Mouse (Mus musculus): ENCODE measurements around the gene Lrrc19. TPM values are rescaled to one million over a fixed set of nuclear protein-coding genes. Genes with fewer than 3 reads are reported as not detected.

Gene Lrrc19
- polyA plus RNA-seq, 1 experiment from 2014 or later, result 0.67 TPM

GRCm38 (mm10) chr4:94620077-94620476, 29.9 kb downstream of the Lrrc19 start:
- ATAC-seq (ENCODE audit: borderline replicate concordance, extremely low read depth, low FRiP score, low TSS enrichment), result no peak
- H3K4me2 ChIP-seq, result no peak overlapping the region
- H3K4me3 ChIP-seq, result no peak overlapping the region
- H3K9me3 ChIP-seq, result no peaks in the 10 kb centered on the region
- WGBS, result 89% methylated on average over 2 of the region's 2 CpGs
- no peak overlapping the region for H3K27ac ChIP-seq
- no peak overlapping the region for H3K9ac ChIP-seq
- 0 out of 2 replicates have a peak, but pooled peaks cover 5% of the 10 kb centered on the region for H3K36me3 ChIP-seq
- peaks cover 5% of the 10 kb centered on the region for H3K4me1 ChIP-seq
- H3K27me3 ChIP-seq, result no peaks in the 10 kb centered on the region

GRCm38 (mm10) chr4:94614627-94615006, 35.3 kb downstream of the Lrrc19 start:
- no peaks in the 10 kb centered on the region for H3K9me3 ChIP-seq
- H3K27me3 ChIP-seq, result no peaks in the 10 kb centered on the region
- H3K27ac ChIP-seq, result peak overlapping the region; percentile 21
- H3K4me3 ChIP-seq, result peak overlapping the region; percentile 78
- H3K4me2 ChIP-seq, result peak overlapping the region; percentile 62
- peaks cover 13% of the 10 kb centered on the region for H3K4me1 ChIP-seq
- WGBS, result 2% methylated on average over 18 of the region's 18 CpGs
- H3K36me3 ChIP-seq, result no peaks in the 10 kb centered on the region
- peak; percentile 69 for ATAC-seq (ENCODE audit: borderline replicate concordance, extremely low read depth, low FRiP score, low TSS enrichment)
- peak overlapping the region; percentile 72 for H3K9ac ChIP-seq

DNA sequence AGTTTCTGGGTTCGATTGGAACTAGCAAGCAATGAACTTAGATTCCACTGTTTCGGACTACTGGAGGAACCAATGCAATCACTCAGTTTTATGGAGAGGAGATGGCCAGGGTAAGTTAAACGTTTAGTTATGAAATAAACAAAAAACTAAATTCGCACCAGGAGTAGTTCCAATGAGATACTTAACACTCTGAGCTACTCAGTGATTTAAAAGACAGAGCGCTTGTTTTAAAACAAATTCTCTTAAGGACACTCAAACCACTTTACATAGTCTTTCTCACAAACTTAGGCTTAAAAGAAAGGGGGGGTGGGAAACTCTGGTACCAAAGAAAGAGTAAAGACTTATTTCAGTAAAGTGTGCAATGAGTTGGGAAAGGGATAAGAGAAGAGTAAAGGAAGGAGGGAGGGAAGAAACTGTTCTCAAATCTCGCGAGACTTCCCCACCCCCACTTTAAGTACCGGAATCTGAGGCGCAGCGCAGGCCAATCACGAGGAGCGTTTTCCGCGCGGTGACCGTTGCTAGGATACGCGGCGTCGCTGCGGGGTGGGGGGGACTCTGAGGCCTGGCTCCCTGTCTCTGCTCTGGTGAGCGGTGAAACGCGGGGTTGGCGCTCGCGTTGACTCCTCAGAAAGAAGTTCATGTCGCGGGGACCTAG, 35.8 kb downstream of the Lrrc19 start, which contains the start of gene Ift74:
TSS of gene Ift74 (plus strand) at position 520 of the 655 bp plus-strand sequence.
- H3K27me3 ChIP-seq, result no peaks in the 10 kb centered on the region
- peaks cover 13% of the 10 kb centered on the region for H3K4me1 ChIP-seq
- H3K36me3 ChIP-seq, result no peaks in the 10 kb centered on the region
- H3K4me2 ChIP-seq, result peak within 1 kb of the TSS; percentile 62
- H3K9me3 ChIP-seq, result no peaks in the 10 kb centered on the region
- WGBS, result 5% methylated on average over 29 of the region's 29 CpGs
- peak within 1 kb of the TSS; percentile 71 for H3K27ac ChIP-seq
- H3K4me3 ChIP-seq, result peak within 1 kb of the TSS; percentile 78
- ATAC-seq (ENCODE audit: borderline replicate concordance, extremely low read depth, low FRiP score, low TSS enrichment), result peak; percentile 100
- peak within 1 kb of the TSS; percentile 72 for H3K9ac ChIP-seq

DNA sequence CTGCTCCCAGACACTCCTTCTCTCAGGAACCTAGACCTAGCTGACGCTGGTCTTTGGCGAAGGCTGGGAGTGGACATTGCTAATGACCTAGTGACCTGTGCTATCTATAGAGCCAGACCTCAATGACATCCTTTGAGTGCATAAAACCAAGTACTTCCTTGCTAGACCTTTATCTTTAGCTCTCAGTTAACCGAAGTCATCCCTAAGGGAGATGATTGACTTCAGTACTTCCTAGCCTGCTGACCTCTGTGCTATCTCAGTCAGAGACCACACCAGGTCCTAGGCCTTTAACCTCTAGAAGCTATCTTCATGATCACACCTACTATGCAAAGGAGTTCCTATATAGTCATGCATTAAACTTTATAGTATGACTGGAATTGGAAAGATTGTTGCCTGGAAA, 39.6 kb downstream of the Lrrc19 start:
- Histone ChIP-seq H3K27ac (no peak overlapping the region), H3K9me3 (no peaks in the 10 kb centered on the region), H3K4me2 (no peak overlapping the region), H3K4me1 (peaks cover 10% of the 10 kb centered on the region), H3K4me3 (no peak overlapping the region), H3K36me3 (no peaks in the 10 kb centered on the region), H3K9ac (no peak overlapping the region), H3K27me3 (no peaks in the 10 kb centered on the region)
- ATAC-seq (ENCODE audit: borderline replicate concordance, extremely low read depth, low FRiP score, low TSS enrichment), result no peak
- WGBS, result 77% methylated on average over 3 of the region's 3 CpGs

DNA sequence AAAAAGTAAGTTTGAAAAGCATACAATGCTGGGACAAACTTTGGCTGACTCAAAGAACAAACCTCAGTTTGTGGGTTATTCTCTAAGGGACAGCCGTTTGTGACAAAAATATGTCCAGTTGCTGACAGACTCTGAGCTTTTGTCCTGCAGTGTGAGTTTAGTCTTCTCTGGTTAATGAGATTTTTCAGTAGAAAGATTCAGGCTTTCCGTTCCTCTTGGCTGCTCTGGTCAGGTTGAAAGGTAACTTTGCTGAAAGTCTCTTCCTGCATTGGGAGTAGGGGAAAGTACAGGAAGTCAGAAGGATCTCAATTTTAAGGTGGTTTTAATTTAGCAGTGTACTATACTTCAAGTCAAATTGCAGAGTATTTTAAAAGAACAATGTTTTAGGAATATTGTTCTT, 44.4 kb downstream of the Lrrc19 start:
- no peak overlapping the region for H3K9ac ChIP-seq
- H3K4me3 ChIP-seq, result no peak overlapping the region
- H3K36me3 ChIP-seq, result no peaks in the 10 kb centered on the region
- H3K9me3 ChIP-seq, result no peaks in the 10 kb centered on the region
- no peaks in the 10 kb centered on the region for H3K27me3 ChIP-seq
- no peak for ATAC-seq (ENCODE audit: borderline replicate concordance, extremely low read depth, low FRiP score, low TSS enrichment)
- peaks cover 19% of the 10 kb centered on the region for H3K4me1 ChIP-seq
- no peak overlapping the region for H3K27ac ChIP-seq
- 85% methylated on average over 2 of the region's 2 CpGs for WGBS
- H3K4me2 ChIP-seq, result no peak overlapping the region

GRCm38 (mm10) chr4:94604452-94605019, 45.4 kb downstream of the Lrrc19 start:
- no peak for ATAC-seq (ENCODE audit: borderline replicate concordance, extremely low read depth, low FRiP score, low TSS enrichment)
- 82% methylated on average over 2 of the region's 2 CpGs for WGBS
- Histone ChIP-seq H3K9me3 (no peaks in the 10 kb centered on the region), H3K4me2 (no peak overlapping the region; the same call in 1 of the 2 replicates), H3K4me1 (peaks cover 21% of the 10 kb centered on the region), H3K4me3 (peak overlapping the region; percentile 98; the same call in 1 of the 2 replicates), H3K36me3 (no peaks in the 10 kb centered on the region), H3K27ac (no peak overlapping the region), H3K9ac (no peak overlapping the region), H3K27me3 (no peaks in the 10 kb centered on the region)

GRCm38 (mm10) chr4:94603031-94603629, 46.8 kb downstream of the Lrrc19 start, which contains the start of gene Plaa:
Gene Plaa, minus strand, starts transcription at chr4:94603244.
- Histone ChIP-seq H3K9ac (peak within 1 kb of the TSS; percentile 84), H3K4me1 (peaks cover 21% of the 10 kb centered on the region), H3K27ac (peak within 1 kb of the TSS; percentile 91), H3K4me2 (peak within 1 kb of the TSS; percentile 69), H3K36me3 (no peaks in the 10 kb centered on the region), H3K27me3 (no peaks in the 10 kb centered on the region), H3K4me3 (peak within 1 kb of the TSS; percentile 98), H3K9me3 (no peaks in the 10 kb centered on the region)
- ATAC-seq (ENCODE audit: borderline replicate concordance, extremely low read depth, low FRiP score, low TSS enrichment), result peak; percentile 99
- under 1% methylated on average over 55 of the region's 61 CpGs for WGBS

GRCm38 (mm10) chr4:94602496-94603030, 47.4 kb downstream of the Lrrc19 start:
- H3K36me3 ChIP-seq, result no peaks in the 10 kb centered on the region
- H3K27me3 ChIP-seq, result no peaks in the 10 kb centered on the region
- H3K4me3 ChIP-seq, result peak overlapping the region; percentile 98
- under 1% methylated on average over 32 of the region's 33 CpGs for WGBS
- no peak for ATAC-seq (ENCODE audit: borderline replicate concordance, extremely low read depth, low FRiP score, low TSS enrichment)
- H3K9ac ChIP-seq, result peak overlapping the region; percentile 84
- peaks cover 21% of the 10 kb centered on the region for H3K4me1 ChIP-seq
- peak overlapping the region; percentile 91 for H3K27ac ChIP-seq
- H3K4me2 ChIP-seq, result peak overlapping the region; percentile 69
- no peaks in the 10 kb centered on the region for H3K9me3 ChIP-seq

DNA sequence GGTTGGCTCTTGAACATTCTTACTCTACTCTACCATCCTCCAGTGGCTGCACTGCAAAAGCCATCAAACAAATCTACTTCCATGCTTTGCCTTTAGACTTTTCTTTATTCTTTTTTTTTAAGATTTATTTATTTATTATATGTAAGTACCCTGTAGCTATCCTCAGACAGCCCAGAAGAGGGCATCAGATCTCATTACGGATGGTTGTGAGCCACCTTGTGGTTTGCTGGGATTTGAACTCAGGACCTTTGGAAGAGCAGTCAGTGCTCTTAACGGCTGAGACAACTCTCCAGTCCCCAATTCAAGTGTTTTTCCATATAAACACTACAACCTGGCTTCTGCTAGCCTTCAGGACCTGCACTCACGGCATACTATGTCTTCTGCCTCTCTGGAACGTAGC, 48.5 kb downstream of the Lrrc19 start:
- Histone ChIP-seq H3K36me3 (no peaks in the 10 kb centered on the region), H3K4me3 (peak overlapping the region; percentile 98), H3K9me3 (no peaks in the 10 kb centered on the region), H3K27me3 (no peaks in the 10 kb centered on the region), H3K9ac (no peak overlapping the region), H3K4me2 (peak overlapping the region; percentile 69), H3K27ac (no peak overlapping the region), H3K4me1 (peaks cover 21% of the 10 kb centered on the region)
- no peak for ATAC-seq (ENCODE audit: borderline replicate concordance, extremely low read depth, low FRiP score, low TSS enrichment)
- WGBS, result 79% methylated on average over 4 of the region's 4 CpGs

DNA sequence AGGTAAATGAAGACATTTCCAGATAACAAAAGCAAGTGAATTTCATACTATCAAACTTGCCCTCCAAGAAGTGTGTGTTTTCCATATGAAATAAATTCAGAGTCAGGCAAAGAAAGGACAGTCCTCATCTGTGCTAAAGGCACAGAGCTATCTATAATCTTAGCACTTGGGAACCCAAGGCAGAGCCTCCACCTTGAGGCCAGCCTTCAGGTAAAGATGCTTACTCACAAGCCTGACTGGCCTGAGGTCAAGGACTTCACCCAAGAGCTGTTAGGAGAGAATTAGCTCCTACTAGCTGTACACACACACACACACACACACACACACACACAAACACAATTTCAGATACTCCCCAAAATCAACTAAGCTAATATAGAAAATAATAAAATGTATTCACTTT, 57.2 kb downstream of the Lrrc19 start:
- Histone ChIP-seq H3K4me2 (no peak overlapping the region), H3K9me3 (no peaks in the 10 kb centered on the region)
- no peak for ATAC-seq (ENCODE audit: borderline replicate concordance, extremely low read depth, low FRiP score, low TSS enrichment)

GRCm38 (mm10) chr4:94591765-94592381, 58.1 kb downstream of the Lrrc19 start:
- H3K9me3 ChIP-seq, result no peaks in the 10 kb centered on the region
- no peak overlapping the region for H3K9ac ChIP-seq
- no peak for ATAC-seq (ENCODE audit: borderline replicate concordance, extremely low read depth, low FRiP score, low TSS enrichment)
- H3K27ac ChIP-seq, result no peak overlapping the region
- H3K27me3 ChIP-seq, result no peaks in the 10 kb centered on the region
- 74% methylated on average over 4 of the region's 4 CpGs for WGBS
- no peak overlapping the region for H3K4me3 ChIP-seq
- H3K4me1 ChIP-seq, result peaks cover 5% of the 10 kb centered on the region; the same call in 1 of the 2 replicates
- no peaks in the 10 kb centered on the region for H3K36me3 ChIP-seq
- H3K4me2 ChIP-seq, result no peak overlapping the region

More for the DNA sequence above, 57.2 kb downstream of the Lrrc19 start:
- no peak overlapping the region for H3K27ac ChIP-seq
- no peaks in the 10 kb centered on the region for H3K36me3 ChIP-seq
- H3K4me1 ChIP-seq, result peaks cover 5% of the 10 kb centered on the region; the same call in 1 of the 2 replicates
- no peaks in the 10 kb centered on the region for H3K27me3 ChIP-seq
- no peak overlapping the region for H3K9ac ChIP-seq
- no peak overlapping the region for H3K4me3 ChIP-seq
